Mouse (Mus musculus) embryonic facial prominence, embryonic 13.5 days (tissue): ENCODE measurements around the gene Tada3. TPM values are rescaled to one million over a fixed set of nuclear protein-coding genes. Genes with fewer than 3 reads are reported as not detected.

Experiments
- ATAC-seq: fragments of 200-750 bp; cut with Nextera tagmentation; 2 replicates; pipeline ENCODE4 v1.8.0; 2017; ENCODE audit warnings: low read depth; ENCODE audit not compliant: insufficient number of reproducible peaks, insufficient read depth, low FRiP score, low TSS enrichment
- H3K27ac ChIP-seq: fragments of 300-500 bp; sonication (generic); 2 replicates; pipeline ENCODE4 v1.5.1; 2015; ENCODE audit warnings: moderate library complexity, mild to moderate bottlenecking, inconsistent platforms
- H3K27me3 ChIP-seq: fragments of 300-500 bp; sonication (generic); 2 replicates; pipeline ENCODE4 v1.6.1; 2015; ENCODE audit warnings: mild to moderate bottlenecking, inconsistent platforms
- H3K36me3 ChIP-seq: fragments of 300-500 bp; sonication (generic); 2 replicates; pipeline ENCODE4 v1.6.1; 2015; ENCODE audit warnings: mild to moderate bottlenecking, inconsistent platforms
- H3K4me1 ChIP-seq: fragments of 300-500 bp; sonication (generic); 2 replicates; pipeline ENCODE4 v1.6.1; 2015; ENCODE audit warnings: inconsistent platforms
- H3K4me2 ChIP-seq: fragments of 300-500 bp; sonication (generic); 2 replicates; pipeline ENCODE4 v1.6.1; 2015; ENCODE audit warnings: moderate library complexity, mild to moderate bottlenecking, inconsistent platforms
- H3K4me3 ChIP-seq: fragments of 300-500 bp; sonication (generic); 2 replicates; pipeline ENCODE4 v1.5.1; 2015; ENCODE audit warnings: mild to moderate bottlenecking, inconsistent platforms
- H3K9ac ChIP-seq: fragments of 300-500 bp; sonication (generic); 2 replicates; pipeline ENCODE4 v1.6.1; 2015; ENCODE audit warnings: mild to moderate bottlenecking, inconsistent platforms
- H3K9me3 ChIP-seq: fragments of 300-500 bp; sonication (generic); 2 replicates; pipeline ENCODE4 v1.6.1; 2016; ENCODE audit warnings: inconsistent platforms
- WGBS: fragments of 180-500 bp; shearing (Covaris S2); methylation state at CpG from one replicate; pipeline ENCODE4 v1.1.7; 2015; ENCODE audit warnings: mixed read lengths; 5-methylcytosine and 5-hydroxymethylcytosine counted together
- polyA plus RNA-seq: library from polyadenylated mRNA; unstranded; fragments of >200 nt; fragmentation: Nextera tagmentation; extraction: Ambion mirVana; gene quantifications from 2 replicates; pipeline ENCODE4 v1.2.1, GENCODE M21; 2015

Gene Tada3
- polyA plus RNA-seq, 1 experiment from 2014 or later = 51.9 TPM

DNA sequence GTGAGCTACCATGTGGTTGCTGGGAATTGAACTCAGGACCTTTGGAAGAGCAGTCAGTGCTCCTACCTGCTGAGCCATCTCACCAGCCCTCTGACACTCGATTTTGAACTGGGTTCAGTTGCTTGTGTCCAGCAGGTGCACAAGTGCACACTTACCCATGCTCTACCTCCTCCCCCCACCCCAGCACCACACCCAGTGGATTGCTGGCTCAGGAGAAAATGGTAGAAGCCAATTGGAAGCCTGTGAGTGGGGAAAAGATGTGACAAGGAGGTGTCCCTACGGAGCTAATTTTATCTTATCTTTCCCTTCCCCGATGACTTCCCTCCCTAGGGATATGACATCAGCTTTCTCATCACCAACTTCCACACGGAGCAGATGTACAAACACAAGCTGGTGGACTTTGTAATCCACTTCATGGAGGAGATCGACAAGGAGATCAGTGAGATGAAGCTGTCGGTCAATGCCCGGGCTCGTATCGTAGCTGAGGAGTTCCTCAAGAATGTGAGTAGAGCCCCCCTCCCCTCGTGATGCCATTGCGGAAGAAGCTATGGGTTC is 7.6 kb upstream of the Tada3 start:
- no peak overlapping the region for H3K27ac ChIP-seq

DNA sequence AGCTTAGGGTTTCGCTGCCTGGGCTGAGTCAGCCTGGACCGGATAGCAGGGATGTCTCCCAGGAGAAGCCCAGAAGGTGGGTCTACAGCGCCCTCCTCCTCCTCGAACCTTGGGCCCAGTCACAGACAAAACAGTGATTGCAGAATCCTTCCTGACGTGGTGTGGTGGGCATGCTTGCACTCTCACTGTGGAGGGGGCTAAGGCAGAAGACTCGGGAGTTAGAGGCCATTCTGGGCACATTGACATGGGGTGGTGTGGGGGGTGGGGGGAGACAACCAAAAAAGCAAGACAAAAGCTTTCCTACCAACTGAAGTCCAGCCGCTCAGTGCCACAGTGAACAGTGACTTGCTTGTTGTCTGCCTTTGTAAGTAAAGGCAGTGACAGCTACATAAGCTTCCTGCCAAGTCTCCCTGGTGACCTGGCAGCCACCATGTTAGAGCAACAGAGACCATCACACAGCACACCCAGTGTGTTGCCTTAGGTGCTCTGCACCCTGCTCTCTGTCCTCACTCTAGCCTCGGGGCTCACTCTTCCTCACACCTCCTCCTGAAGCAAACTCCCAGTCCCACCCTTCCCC is 6.8 kb upstream of the Tada3 start:
- H3K4me2 ChIP-seq = no peak overlapping the region
- no peak overlapping the region for H3K9ac ChIP-seq
- H3K9me3 ChIP-seq = no peaks in the 10 kb centered on the region
- peaks cover 85% of the 10 kb centered on the region for H3K36me3 ChIP-seq
- no peaks in the 10 kb centered on the region for H3K27me3 ChIP-seq
- WGBS = 91% methylated on average over 8 of the region's 8 CpGs
- H3K4me1 ChIP-seq = peaks cover under 1% of the 10 kb centered on the region
- H3K27ac ChIP-seq = no peak overlapping the region
- no peak for ATAC-seq
- no peak overlapping the region for H3K4me3 ChIP-seq

More for the DNA sequence above, 7.6 kb upstream of the Tada3 start:
- Histone ChIP-seq H3K9me3 (no peaks in the 10 kb centered on the region), H3K9ac (no peak overlapping the region), H3K4me3 (no peak overlapping the region), H3K4me1 (0 out of 2 replicates have a peak, but pooled peaks cover 7% of the 10 kb centered on the region), H3K27me3 (no peaks in the 10 kb centered on the region), H3K4me2 (no peak overlapping the region), H3K36me3 (peaks cover 90% of the 10 kb centered on the region)
- no peak for ATAC-seq
- 90% methylated on average over 11 of the region's 11 CpGs for WGBS

DNA sequence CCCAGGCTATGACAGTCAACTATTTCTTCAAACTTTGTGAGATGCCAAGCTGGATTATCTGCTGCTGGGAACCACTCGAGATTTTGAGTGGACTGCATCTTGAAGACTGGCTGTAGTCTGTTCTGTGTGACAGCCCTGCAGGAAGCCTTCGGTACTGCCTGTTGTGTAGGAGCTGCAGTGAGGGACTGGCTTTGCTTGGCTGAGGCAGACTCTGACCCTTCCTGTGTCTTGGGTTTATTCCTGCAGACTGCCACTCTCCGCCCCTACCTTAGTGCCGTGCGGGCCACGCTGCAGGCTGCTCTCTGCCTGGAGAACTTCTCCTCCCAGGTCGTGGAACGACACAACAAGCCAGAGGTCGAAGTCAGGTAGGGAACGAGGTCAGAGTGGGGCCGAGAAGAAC is 2.8 kb upstream of the Tada3 start:
- Histone ChIP-seq H3K36me3 (peaks cover 58% of the 10 kb centered on the region), H3K4me2 (no peak overlapping the region), H3K4me1 (peaks cover 19% of the 10 kb centered on the region), H3K27me3 (no peaks in the 10 kb centered on the region), H3K9ac (no peak overlapping the region), H3K9me3 (no peaks in the 10 kb centered on the region), H3K4me3 (no peak overlapping the region), H3K27ac (no peak overlapping the region)
- ATAC-seq = no peak
- 94% methylated on average over 11 of the region's 11 CpGs for WGBS

DNA sequence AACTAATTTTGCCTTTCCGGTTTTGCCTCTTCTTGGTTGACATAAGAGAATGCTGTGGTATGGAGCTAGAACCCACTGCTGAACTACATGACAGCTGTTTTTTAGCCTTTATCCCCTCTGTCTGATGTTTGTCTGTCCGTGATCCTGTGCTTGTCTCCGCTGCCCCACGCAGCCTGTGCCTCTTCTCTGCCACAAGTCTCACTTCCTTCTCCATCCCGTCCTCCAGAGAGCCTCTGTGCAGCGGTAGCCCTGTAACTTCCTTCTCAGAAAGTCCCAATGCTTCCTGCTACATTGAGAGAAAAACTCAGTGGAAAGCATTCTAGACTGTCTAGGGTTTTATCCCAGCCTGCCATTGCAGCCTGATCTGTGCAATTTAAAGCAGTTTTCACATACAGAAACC is 1.6 kb upstream of the Tada3 start:
- WGBS = 85% methylated on average over 6 of the region's 6 CpGs
- H3K4me2 ChIP-seq = peak overlapping the region; percentile 82
- H3K27ac ChIP-seq = no peak overlapping the region

DNA sequence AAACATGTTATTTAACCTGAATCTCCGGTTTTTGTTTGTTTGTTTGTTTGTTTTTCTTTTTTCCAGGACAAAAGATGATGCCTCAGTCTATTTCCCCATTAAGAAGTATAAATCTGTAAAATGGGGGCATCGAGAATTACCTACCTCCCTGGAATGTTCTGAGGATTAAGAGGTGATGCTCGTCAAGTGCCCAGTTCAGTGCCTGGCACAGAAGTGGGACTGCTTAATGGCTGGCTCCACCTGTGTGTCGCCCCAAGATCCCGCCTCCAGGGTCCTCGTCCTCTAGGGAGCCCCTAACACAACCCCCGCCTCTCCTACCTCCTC is 549 bp downstream of the Tada3 start:
- Histone ChIP-seq H3K9ac (peak overlapping the region; percentile 94), H3K27me3 (no peaks in the 10 kb centered on the region), H3K9me3 (no peaks in the 10 kb centered on the region), H3K4me1 (peaks cover 19% of the 10 kb centered on the region), H3K4me2 (peak overlapping the region; percentile 82), H3K4me3 (peak overlapping the region; percentile 100), H3K27ac (peak overlapping the region; percentile 94), H3K36me3 (peaks cover 58% of the 10 kb centered on the region)
- WGBS = 8% methylated on average over 7 of the region's 7 CpGs
- no peak for ATAC-seq

More for the DNA sequence above, 1.6 kb upstream of the Tada3 start:
- Histone ChIP-seq H3K9me3 (no peaks in the 10 kb centered on the region), H3K9ac (peak overlapping the region; percentile 94; the same call in 1 of the 2 replicates), H3K4me3 (peak overlapping the region; percentile 100), H3K36me3 (peaks cover 58% of the 10 kb centered on the region), H3K4me1 (peaks cover 19% of the 10 kb centered on the region), H3K27me3 (no peaks in the 10 kb centered on the region)
- no peak for ATAC-seq

DNA sequence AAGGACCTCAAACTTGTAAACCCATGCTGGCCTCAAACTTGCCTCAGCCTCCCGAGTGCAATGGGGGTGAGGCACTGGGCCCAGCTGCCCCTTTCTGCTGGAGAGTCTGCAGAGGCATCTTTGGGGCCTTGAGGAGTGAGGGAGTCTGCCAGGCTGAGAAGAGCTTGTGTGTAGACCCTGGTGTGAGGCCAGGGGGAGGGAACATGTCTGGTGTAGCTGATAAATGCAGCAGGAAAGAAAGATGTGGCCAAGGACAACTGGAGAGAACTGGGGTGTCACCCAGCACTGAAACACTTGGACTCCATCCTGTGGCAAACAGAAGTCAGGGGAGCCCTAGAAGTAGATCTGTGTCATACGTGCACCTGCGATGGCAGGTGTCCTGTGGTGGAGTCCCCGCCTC is 4.2 kb downstream of the Tada3 start:
- Histone ChIP-seq H3K27me3 (no peaks in the 10 kb centered on the region), H3K27ac (no peak overlapping the region), H3K9ac (no peak overlapping the region), H3K9me3 (no peaks in the 10 kb centered on the region), H3K4me1 (peaks cover 9% of the 10 kb centered on the region; the same call in 1 of the 2 replicates), H3K36me3 (peaks cover 72% of the 10 kb centered on the region), H3K4me2 (no peak overlapping the region), H3K4me3 (no peak overlapping the region)
- 90% methylated on average over 4 of the region's 4 CpGs for WGBS
- no peak for ATAC-seq

DNA sequence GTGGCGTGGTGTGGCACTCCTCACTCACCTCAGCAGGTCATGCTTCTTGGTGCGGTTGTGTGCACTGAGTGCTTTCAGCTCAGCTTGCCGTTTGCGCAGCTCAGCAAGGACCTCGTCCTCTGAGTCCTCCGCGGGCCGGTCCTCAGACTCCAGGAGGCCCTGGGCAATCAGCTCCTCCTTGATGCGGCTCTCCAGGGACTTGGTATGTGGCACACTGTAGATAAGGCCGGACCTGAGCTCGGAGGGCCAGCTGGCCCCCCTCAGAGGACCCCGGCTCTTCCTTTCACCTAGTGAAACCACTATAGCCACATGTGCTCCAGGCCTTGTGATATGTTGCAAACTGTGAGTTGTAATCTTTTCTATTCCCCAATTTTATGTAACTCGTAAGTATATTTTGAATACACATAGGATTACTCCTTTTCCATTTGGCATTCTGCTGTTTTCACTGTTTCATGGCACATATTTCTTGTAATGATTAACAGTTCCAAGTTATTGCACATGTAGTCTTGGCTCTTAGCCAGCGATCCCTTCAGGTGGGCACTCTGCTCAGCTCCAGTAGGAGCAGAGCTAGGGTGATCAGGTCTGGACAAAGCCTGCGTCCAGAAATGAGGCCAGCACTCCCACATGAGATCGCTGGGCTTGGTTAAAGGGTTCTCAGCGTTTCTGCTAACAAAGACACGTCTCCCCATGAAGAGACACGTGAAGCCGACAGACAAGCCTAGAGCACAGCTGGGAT is 7.3 kb downstream of the Tada3 start:
- WGBS = 92% methylated on average over 20 of the region's 20 CpGs
- no peaks in the 10 kb centered on the region for H3K9me3 ChIP-seq
- no peak overlapping the region for H3K27ac ChIP-seq
- H3K4me3 ChIP-seq = no peak overlapping the region
- no peaks in the 10 kb centered on the region for H3K4me1 ChIP-seq
- H3K4me2 ChIP-seq = no peak overlapping the region
- H3K36me3 ChIP-seq = peaks cover 81% of the 10 kb centered on the region
- H3K9ac ChIP-seq = no peak overlapping the region
- no peak for ATAC-seq
- H3K27me3 ChIP-seq = no peaks in the 10 kb centered on the region

DNA sequence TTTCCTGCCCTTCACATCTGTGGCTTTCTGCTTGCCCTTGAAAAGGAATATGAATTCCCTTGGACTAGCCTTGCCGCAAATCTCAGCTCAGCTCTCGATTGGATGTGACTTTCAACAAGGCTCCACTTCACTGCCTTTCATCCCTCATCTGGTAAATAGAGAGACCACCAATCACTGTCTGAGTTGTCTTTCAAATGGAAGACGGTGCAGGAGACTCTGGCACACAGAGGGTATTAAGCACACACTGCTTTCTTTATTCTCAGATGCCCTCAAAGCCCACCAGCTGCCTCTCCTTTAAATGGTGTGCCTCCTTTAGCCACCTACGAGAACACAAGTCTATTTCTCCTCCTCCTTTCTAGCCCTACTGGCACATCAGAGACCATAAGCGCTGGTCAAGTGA is 9.1 kb downstream of the Tada3 start:
- Histone ChIP-seq H3K4me2 (no peak overlapping the region), H3K9ac (no peak overlapping the region), H3K36me3 (peaks cover 64% of the 10 kb centered on the region), H3K4me1 (no peaks in the 10 kb centered on the region), H3K9me3 (no peaks in the 10 kb centered on the region), H3K27ac (no peak overlapping the region), H3K27me3 (no peaks in the 10 kb centered on the region), H3K4me3 (no peak overlapping the region)
- WGBS = 73% methylated on average over 5 of the region's 5 CpGs
- ATAC-seq = no peak

DNA sequence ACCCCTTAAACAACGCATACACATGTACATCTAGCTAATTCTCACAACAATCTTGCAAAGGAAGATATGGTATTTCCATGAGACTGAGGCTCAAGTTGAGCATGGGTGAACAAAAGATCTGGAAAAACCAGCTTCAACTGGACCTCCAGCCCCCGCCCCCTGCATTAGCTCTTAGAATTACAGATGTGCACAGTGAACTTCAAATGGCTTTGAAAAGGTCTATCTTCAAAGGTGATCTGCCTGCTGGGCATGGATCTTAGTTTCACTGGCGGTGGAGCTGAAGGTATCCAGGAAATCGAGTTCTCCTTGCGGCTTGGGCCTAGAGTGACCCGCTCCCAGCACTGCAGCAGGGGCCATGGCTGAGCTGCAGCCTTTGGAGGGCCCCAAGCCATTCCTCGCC is 9.6 kb downstream of the Tada3 start:
- Histone ChIP-seq H3K9ac (no peak overlapping the region), H3K9me3 (no peaks in the 10 kb centered on the region), H3K27me3 (no peaks in the 10 kb centered on the region), H3K4me3 (no peak overlapping the region), H3K27ac (peak overlapping the region; percentile 23; the same call in 1 of the 2 replicates), H3K4me2 (no peak overlapping the region), H3K4me1 (no peaks in the 10 kb centered on the region), H3K36me3 (peaks cover 60% of the 10 kb centered on the region)
- WGBS = 67% methylated on average over 7 of the region's 7 CpGs
- ATAC-seq = no peak

DNA sequence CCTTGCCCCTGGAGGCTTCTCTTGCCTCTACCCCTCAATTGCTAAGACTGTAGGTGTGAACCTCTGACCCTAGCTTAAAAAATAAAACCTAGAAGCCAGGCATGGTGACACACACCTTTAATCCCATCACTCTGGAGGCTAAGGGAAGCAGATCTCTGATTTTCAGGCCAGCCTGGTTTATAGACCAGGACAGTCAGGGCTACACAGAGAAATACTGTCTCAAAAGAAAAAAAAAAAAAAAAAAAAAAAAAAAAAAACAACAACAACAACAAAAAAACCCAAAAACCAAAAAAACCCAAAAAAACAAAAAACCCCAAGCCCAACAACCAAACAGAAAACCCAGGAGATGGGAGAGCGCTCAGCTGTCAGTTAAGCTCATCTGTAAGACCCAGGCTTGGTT is 10.1 kb downstream of the Tada3 start:
- 92% methylated on average over 1 of the region's 1 CpGs for WGBS
- Histone ChIP-seq H3K27me3 (no peaks in the 10 kb centered on the region), H3K4me3 (no peak overlapping the region), H3K36me3 (peaks cover 55% of the 10 kb centered on the region), H3K9ac (no peak overlapping the region), H3K9me3 (no peaks in the 10 kb centered on the region), H3K27ac (no peak overlapping the region), H3K4me1 (no peaks in the 10 kb centered on the region), H3K4me2 (no peak overlapping the region)
- ATAC-seq = no peak

DNA sequence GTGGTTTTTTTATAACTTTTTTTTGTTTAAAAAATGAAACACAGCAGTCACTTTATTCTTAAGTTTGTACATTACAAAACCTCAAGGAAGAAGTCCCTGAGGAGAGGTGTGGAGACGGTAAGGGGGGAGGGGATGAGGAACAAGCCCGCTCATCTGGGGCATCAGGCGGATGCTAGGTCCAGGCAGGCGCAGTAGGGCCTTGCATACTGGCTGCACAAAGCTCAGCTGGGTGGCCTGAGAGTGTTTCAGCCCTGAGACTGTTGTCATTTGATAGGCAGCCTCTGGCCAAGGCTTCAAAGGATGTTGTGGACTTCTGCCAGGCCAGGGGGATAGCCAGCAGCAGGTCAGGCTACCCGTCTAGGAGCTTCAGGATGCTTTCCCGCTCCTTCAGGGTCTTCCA is 11.0 kb downstream of the Tada3 start:
- no peaks in the 10 kb centered on the region for H3K9me3 ChIP-seq
- no peak overlapping the region for H3K4me3 ChIP-seq
- H3K27ac ChIP-seq = no peak overlapping the region
- WGBS = 84% methylated on average over 6 of the region's 6 CpGs
- no peak overlapping the region for H3K9ac ChIP-seq
- no peak for ATAC-seq
- no peak overlapping the region for H3K4me2 ChIP-seq
- H3K36me3 ChIP-seq = peaks cover 46% of the 10 kb centered on the region
- no peaks in the 10 kb centered on the region for H3K4me1 ChIP-seq
- H3K27me3 ChIP-seq = no peaks in the 10 kb centered on the region

DNA sequence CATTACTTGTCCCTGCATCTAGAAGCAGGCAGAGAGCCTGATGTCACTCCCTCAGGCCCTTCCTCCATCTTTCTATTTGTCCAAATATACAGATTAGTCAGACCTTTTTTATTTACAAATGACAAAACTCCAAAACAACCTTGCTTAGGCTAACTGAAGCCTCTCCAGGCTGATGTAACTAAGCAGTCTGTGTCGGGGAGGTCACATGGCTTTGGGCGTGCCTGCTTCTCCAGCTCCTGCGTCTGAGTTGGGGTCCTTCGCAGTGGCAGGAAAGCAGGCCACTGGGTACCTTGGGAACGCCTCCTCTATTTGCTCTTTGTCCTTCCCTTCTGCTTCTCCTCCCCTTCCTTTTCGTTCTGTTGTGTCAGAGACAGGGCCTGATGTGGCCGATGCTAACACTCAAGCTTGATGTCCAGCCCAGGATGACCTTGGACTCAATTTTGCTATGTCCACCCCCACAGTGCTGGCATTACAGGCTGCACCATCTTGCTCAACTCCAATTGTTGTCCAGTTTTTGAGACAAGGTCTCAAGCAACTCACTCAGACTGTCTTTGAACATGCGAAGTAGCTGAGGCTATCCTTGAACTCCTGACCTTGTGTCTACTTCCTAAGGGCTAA is 13.1 kb downstream of the Tada3 start:
- Histone ChIP-seq H3K4me2 (no peak overlapping the region), H3K36me3 (peaks cover 25% of the 10 kb centered on the region), H3K27me3 (no peaks in the 10 kb centered on the region), H3K9ac (no peak overlapping the region), H3K4me3 (no peak overlapping the region), H3K27ac (no peak overlapping the region), H3K4me1 (no peaks in the 10 kb centered on the region), H3K9me3 (no peaks in the 10 kb centered on the region)
- no peak for ATAC-seq
- WGBS = 73% methylated on average over 8 of the region's 8 CpGs
